Mouse (Mus musculus) midbrain, embryonic 15.5 days (tissue): ENCODE measurements at regions not wholly inside any gene's neighbourhood (a gene's known extent, or its start where the extent isn't known, plus 50 kb on each side); places are given as distances from the start of the nearest gene placed in this dataset.

Experiments
- ATAC-seq: fragments of 200-750 bp; cut with Nextera tagmentation; replicated peaks from 2 replicates; pipeline ENCODE4 v1.8.0; 2017; ENCODE audit warnings: moderate TSS enrichment
- H3K27ac ChIP-seq: fragments of 300-500 bp; sonication (generic); 2 replicates; pipeline ENCODE4 v1.5.1; 2015; ENCODE audit warnings: mild to moderate bottlenecking, inconsistent platforms
- H3K27me3 ChIP-seq: fragments of 300-500 bp; sonication (generic); replicated peaks from 2 replicates; pipeline ENCODE4 v1.6.1; 2015; ENCODE audit warnings: inconsistent platforms
- H3K36me3 ChIP-seq: fragments of 300-500 bp; sonication (generic); replicated peaks from 2 replicates; pipeline ENCODE4 v1.6.1; 2015; ENCODE audit warnings: inconsistent platforms
- H3K4me1 ChIP-seq: fragments of 300-500 bp; sonication (generic); 2 replicates; pipeline ENCODE4 v1.6.1; 2015; ENCODE audit warnings: inconsistent platforms
- H3K4me2 ChIP-seq: fragments of 300-500 bp; sonication (generic); 2 replicates; pipeline ENCODE4 v1.6.1; 2015; ENCODE audit warnings: inconsistent platforms, mild to moderate bottlenecking, moderate library complexity
- H3K4me3 ChIP-seq: fragments of 300-500 bp; sonication (generic); 2 replicates; pipeline ENCODE4 v1.5.1; 2015; ENCODE audit warnings: mild to moderate bottlenecking, inconsistent platforms
- H3K9ac ChIP-seq: fragments of 300-500 bp; sonication (generic); 2 replicates; pipeline ENCODE4 v1.6.1; 2015; ENCODE audit warnings: mild to moderate bottlenecking, inconsistent platforms
- H3K9me3 ChIP-seq: fragments of 300-500 bp; sonication (generic); 2 replicates; pipeline ENCODE4 v1.6.1; 2016; ENCODE audit warnings: inconsistent platforms
- WGBS: fragments of 180-500 bp; shearing (Covaris S2); methylation state at CpG from one replicate; pipeline ENCODE4 v1.1.7; 2015; ENCODE audit warnings: mixed read lengths; 5-methylcytosine and 5-hydroxymethylcytosine counted together

GRCm38 (mm10) chr3:52158788-52159260, 53.9 kb upstream of the Maml3 start:
- H3K27me3 ChIP-seq, result no peaks in the 10 kb centered on the region
- H3K27ac ChIP-seq, result no peak overlapping the region
- H3K9ac ChIP-seq, result no peak overlapping the region
- ATAC-seq, result no peak
- no peak overlapping the region for H3K4me2 ChIP-seq
- H3K9me3 ChIP-seq, result no peaks in the 10 kb centered on the region
- H3K36me3 ChIP-seq, result no peaks in the 10 kb centered on the region
- 83% methylated on average over 3 of the region's 3 CpGs for WGBS
- no peaks in the 10 kb centered on the region for H3K4me1 ChIP-seq
- H3K4me3 ChIP-seq, result no peak overlapping the region

GRCm38 (mm10) chr3:52161688-52162087, 56.8 kb upstream of the Maml3 start:
- no peak overlapping the region for H3K4me3 ChIP-seq
- H3K9me3 ChIP-seq, result no peaks in the 10 kb centered on the region
- no peaks in the 10 kb centered on the region for H3K36me3 ChIP-seq
- no peak overlapping the region for H3K9ac ChIP-seq
- no peak overlapping the region for H3K27ac ChIP-seq
- H3K27me3 ChIP-seq, result no peaks in the 10 kb centered on the region
- no peaks in the 10 kb centered on the region for H3K4me1 ChIP-seq
- H3K4me2 ChIP-seq, result no peak overlapping the region
- WGBS, result 75% methylated on average over 3 of the region's 3 CpGs
- no peak for ATAC-seq

GRCm38 (mm10) chr3:52163990-52164389, 59.1 kb upstream of the Maml3 start:
- no peaks in the 10 kb centered on the region for H3K4me1 ChIP-seq
- no peaks in the 10 kb centered on the region for H3K27me3 ChIP-seq
- H3K9me3 ChIP-seq, result no peaks in the 10 kb centered on the region
- H3K9ac ChIP-seq, result no peak overlapping the region
- no peak overlapping the region for H3K27ac ChIP-seq
- 81% methylated on average over 16 of the region's 16 CpGs for WGBS
- H3K4me3 ChIP-seq, result no peak overlapping the region
- H3K4me2 ChIP-seq, result no peak overlapping the region
- no peak for ATAC-seq
- H3K36me3 ChIP-seq, result no peaks in the 10 kb centered on the region

- no peaks in the 10 kb centered on the region for H3K4me1 ChIP-seq
- H3K4me3 ChIP-seq, result no peak overlapping the region
- 96% methylated on average over 7 of the region's 7 CpGs for WGBS
- H3K9me3 ChIP-seq, result no peaks in the 10 kb centered on the region
- no peaks in the 10 kb centered on the region for H3K27me3 ChIP-seq
- no peak overlapping the region for H3K4me2 ChIP-seq
- no peaks in the 10 kb centered on the region for H3K36me3 ChIP-seq
- no peak for ATAC-seq
- H3K9ac ChIP-seq, result no peak overlapping the region
- H3K27ac ChIP-seq, result no peak overlapping the region
Observed at GRCm38 (mm10) chr3:52167420-52167819, 62.5 kb upstream of the Maml3 start.

GRCm38 (mm10) chr3:52170847-52171246, 66.0 kb upstream of the Maml3 start:
- H3K27ac ChIP-seq, result no peak overlapping the region
- no peak overlapping the region for H3K4me2 ChIP-seq
- no peaks in the 10 kb centered on the region for H3K9me3 ChIP-seq
- H3K9ac ChIP-seq, result no peak overlapping the region
- no peaks in the 10 kb centered on the region for H3K4me1 ChIP-seq
- H3K36me3 ChIP-seq, result no peaks in the 10 kb centered on the region
- WGBS, result 91% methylated on average over 7 of the region's 7 CpGs
- H3K27me3 ChIP-seq, result no peaks in the 10 kb centered on the region
- ATAC-seq, result no peak
- no peak overlapping the region for H3K4me3 ChIP-seq

GRCm38 (mm10) chr3:52171303-52171702, 66.4 kb upstream of the Maml3 start:
- no peak overlapping the region for H3K9ac ChIP-seq
- H3K4me2 ChIP-seq, result no peak overlapping the region
- H3K4me3 ChIP-seq, result no peak overlapping the region
- no peaks in the 10 kb centered on the region for H3K9me3 ChIP-seq
- no peaks in the 10 kb centered on the region for H3K27me3 ChIP-seq
- 90% methylated on average over 5 of the region's 5 CpGs for whole genome bisulfite sequencing
- ATAC-seq, result no peak
- H3K4me1 ChIP-seq, result no peaks in the 10 kb centered on the region
- H3K27ac ChIP-seq, result no peak overlapping the region
- no peaks in the 10 kb centered on the region for H3K36me3 ChIP-seq

- Histone ChIP-seq H3K9ac (no peak overlapping the region), H3K27me3 (no peaks in the 10 kb centered on the region), H3K4me1 (peaks cover 2% of the 10 kb centered on the region; the same call in 1 of the 2 replicates), H3K36me3 (no peaks in the 10 kb centered on the region), H3K4me3 (no peak overlapping the region), H3K9me3 (no peaks in the 10 kb centered on the region), H3K27ac (no peak overlapping the region), H3K4me2 (no peak overlapping the region)
- ATAC-seq, result no peak
- 85% methylated on average over 1 of the region's 1 CpGs for WGBS
Observed at GRCm38 (mm10) chr3:52173490-52173889, 68.6 kb upstream of the Maml3 start.

GRCm38 (mm10) chr3:52176108-52176507, 71.2 kb upstream of the Maml3 start:
- Histone ChIP-seq H3K9me3 (no peaks in the 10 kb centered on the region), H3K4me2 (no peak overlapping the region), H3K27me3 (no peaks in the 10 kb centered on the region), H3K4me1 (peaks cover 27% of the 10 kb centered on the region), H3K4me3 (no peak overlapping the region), H3K36me3 (no peaks in the 10 kb centered on the region), H3K27ac (no peak overlapping the region), H3K9ac (no peak overlapping the region)
- WGBS, result 58% methylated on average over 8 of the region's 8 CpGs
- no peak for ATAC-seq

GRCm38 (mm10) chr3:52178851-52179250, 74.0 kb upstream of the Maml3 start:
- H3K4me3 ChIP-seq, result no peak overlapping the region
- peak; percentile 46; the same call in 1 of the 2 replicates for ATAC-seq
- no peaks in the 10 kb centered on the region for H3K9me3 ChIP-seq
- whole genome bisulfite sequencing, result 70% methylated on average over 9 of the region's 9 CpGs
- H3K27ac ChIP-seq, result peak overlapping the region; percentile 88
- H3K9ac ChIP-seq, result no peak overlapping the region
- peak overlapping the region; percentile 44; the same call in 1 of the 2 replicates for H3K4me2 ChIP-seq
- peaks cover 27% of the 10 kb centered on the region for H3K4me1 ChIP-seq
- no peaks in the 10 kb centered on the region for H3K36me3 ChIP-seq
- H3K27me3 ChIP-seq, result no peaks in the 10 kb centered on the region

GRCm38 (mm10) chr3:52179686-52180085, 74.8 kb upstream of the Maml3 start:
- 0% methylated on average over 12 of the region's 12 CpGs for WGBS
- H3K9me3 ChIP-seq, result no peaks in the 10 kb centered on the region
- peak overlapping the region; percentile 12 for H3K4me3 ChIP-seq
- peak overlapping the region; percentile 88 for H3K27ac ChIP-seq
- H3K36me3 ChIP-seq, result no peaks in the 10 kb centered on the region
- no peaks in the 10 kb centered on the region for H3K27me3 ChIP-seq
- peak overlapping the region; percentile 39 for H3K9ac ChIP-seq
- H3K4me1 ChIP-seq, result peaks cover 30% of the 10 kb centered on the region
- H3K4me2 ChIP-seq, result peak overlapping the region; percentile 44
- peak; percentile 87 for ATAC-seq

GRCm38 (mm10) chr3:52180306-52180705, 75.4 kb upstream of the Maml3 start:
- 18% methylated on average over 8 of the region's 8 CpGs for WGBS
- no peaks in the 10 kb centered on the region for H3K27me3 ChIP-seq
- H3K9ac ChIP-seq, result no peak overlapping the region
- no peak overlapping the region for H3K4me3 ChIP-seq
- H3K27ac ChIP-seq, result peak overlapping the region; percentile 88
- peaks cover 31% of the 10 kb centered on the region for H3K4me1 ChIP-seq
- no peaks in the 10 kb centered on the region for H3K9me3 ChIP-seq
- H3K4me2 ChIP-seq, result peak overlapping the region; percentile 44; the same call in 1 of the 2 replicates
- ATAC-seq, result no peak
- no peaks in the 10 kb centered on the region for H3K36me3 ChIP-seq

GRCm38 (mm10) chr3:52180785-52181184, 75.9 kb upstream of the Maml3 start:
- Histone ChIP-seq H3K4me2 (peak overlapping the region; percentile 44; the same call in 1 of the 2 replicates), H3K27ac (peak overlapping the region; percentile 88), H3K4me3 (no peak overlapping the region), H3K27me3 (no peaks in the 10 kb centered on the region), H3K9me3 (no peaks in the 10 kb centered on the region), H3K4me1 (peaks cover 31% of the 10 kb centered on the region), H3K36me3 (no peaks in the 10 kb centered on the region), H3K9ac (no peak overlapping the region)
- WGBS, result 16% methylated on average over 10 of the region's 10 CpGs
- ATAC-seq, result peak; percentile 60; the same call in 1 of the 2 replicates

- Histone ChIP-seq H3K36me3 (no peaks in the 10 kb centered on the region), H3K9me3 (no peaks in the 10 kb centered on the region), H3K27me3 (no peaks in the 10 kb centered on the region), H3K4me2 (no peak overlapping the region), H3K27ac (peak overlapping the region; percentile 88; the same call in 1 of the 2 replicates), H3K9ac (no peak overlapping the region), H3K4me1 (peaks cover 31% of the 10 kb centered on the region), H3K4me3 (no peak overlapping the region)
- ATAC-seq, result no peak
- WGBS, result 90% methylated on average over 9 of the region's 9 CpGs
Observed at GRCm38 (mm10) chr3:52181326-52182101, 76.6 kb upstream of the Maml3 start.
